Mouse (Mus musculus): Measurements from ENCODE around the gene Hectd1. TPM values are rescaled to one million over a fixed set of nuclear protein-coding genes. Genes with fewer than 3 reads are reported as not detected.

Gene Hectd1
- polyA plus RNA-seq, 1 experiment from 2014 or later = 51.6 TPM

Other genes starting within 250 kb of the Hectd1 start
- gene Coch, start 236.2 kb downstream of the Hectd1 start, polyA plus RNA-seq (2014; fragmentation: Nextera tagmentation; extraction: Ambion mirVana) = 0.30 and 0.67 TPM in 2 replicates
- gene Ap4s1, start 138.5 kb downstream of the Hectd1 start, polyA plus RNA-seq (2014; fragmentation: Nextera tagmentation; extraction: Ambion mirVana) = 37.8 and 44.8 TPM in 2 replicates
- 53.6 and 60.7 TPM in 2 replicates for gene Strn3, start 137.6 kb downstream of the Hectd1 start, polyA plus RNA-seq (2014; fragmentation: Nextera tagmentation; extraction: Ambion mirVana)
- 7.5 and 14.7 TPM in 2 replicates for gene Heatr5a, start 141.8 kb upstream of the Hectd1 start, polyA plus RNA-seq (2014; fragmentation: Nextera tagmentation; extraction: Ambion mirVana)
- 28.8 and 30.2 TPM in 2 replicates for gene Dtd2, start 177.0 kb upstream of the Hectd1 start, polyA plus RNA-seq (2014; fragmentation: Nextera tagmentation; extraction: Ambion mirVana)
- gene Gpr33, start 198.5 kb upstream of the Hectd1 start, polyA plus RNA-seq (2014; fragmentation: Nextera tagmentation; extraction: Ambion mirVana) = not detected in 2 replicates